Comparison of ENCODE assay signal across 11 mouse cellular contexts in genomic region chr5:99598470-99599110, GRCm38 (mm10).
A peak's percentile ranks its signal among the peaks of the same experiment; 100 is the strongest.
DNase-seq lines count a peak whose midpoint lies in the region; ATAC-seq and TF ChIP-seq lines count a peak whose summit lies in the region.
"Had no signal": no experiment of that assay in that cellular context is flagged by ENCODE, and none has a peak within 500 bp of the region (broad histone marks: within the 10 kb centered on the region; RNA-seq: fewer than 3 reads in every experiment).

No protein-coding gene starts in this region.

- WGBS in midbrain, embryonic 15.5 days: 62% methylated on average over 10 of the region's 10 CpGs

- H3K4me3 ChIP-seq in layer of hippocampus, adult 2 months: no peak overlapping the region
- H3K4me3 ChIP-seq in cortical plate, adult 2 months (ENCODE audit: insufficient read depth, low read length): no peak overlapping the region
- no peak overlapping the region for H3K4me3 ChIP-seq in midbrain, embryonic 15.5 days
- H3K4me3 ChIP-seq: liver, embryonic 15.5 days had no signal

- no peaks in the 10 kb centered on the region for H3K27me3 ChIP-seq in midbrain, embryonic 15.5 days (replicated peaks)
- H3K27me3 ChIP-seq: liver, embryonic 15.5 days had no signal

- H3K36me3 ChIP-seq in midbrain, embryonic 15.5 days (replicated peaks): no peaks in the 10 kb centered on the region
- H3K36me3 ChIP-seq: liver, embryonic 15.5 days had no signal

- H3K27ac ChIP-seq in layer of hippocampus, adult 2 months: no peak overlapping the region
- H3K27ac ChIP-seq in cortical plate, adult 2 months (ENCODE audit: insufficient read depth, low read length): peak overlapping the region; percentile 55; the same call in 1 of the 2 replicates
- H3K27ac ChIP-seq in midbrain, embryonic 15.5 days: peak overlapping the region; percentile 44
- H3K27ac ChIP-seq: liver, embryonic 15.5 days had no signal

- DNase-seq in embryo, embryonic 11 days: peak; percentile 35
- no peak for DNase-seq in embryo, embryonic 9.5 days (ENCODE audit: extremely low spot score)
- peak in 1 of 2 experiments; percentile 22 for DNase-seq in layer of hippocampus, adult 2 months (ENCODE audit: low spot score in 2 of 2)
- no peak for DNase-seq in layer of hippocampus, postnatal 25 days (ENCODE audit: extremely low spot score in 1 of 2, low spot score in 1 of 2)
- no peak for DNase-seq in ovary, postnatal 10 days (ENCODE audit: low spot score)
- DNase-seq in spleen, postnatal 14 days (ENCODE audit: low spot score in 2 of 2): no peak
- DNase-seq: spleen, adult 18-20 months had no signal

- H3K9ac ChIP-seq in midbrain, embryonic 15.5 days: no peak overlapping the region
- H3K9ac ChIP-seq: liver, embryonic 15.5 days had no signal

- no peak overlapping the region for H3K4me2 ChIP-seq in midbrain, embryonic 15.5 days
- H3K4me2 ChIP-seq: heart, embryonic 11.5 days; liver, embryonic 15.5 days had no signal

- TF ChIP-seq POLR2A in cortical plate, adult 2 months (IDR thresholded peaks at IDR 0.05; ENCODE audit: extremely low read depth, insufficient read depth, low read length): no peak

- H3K4me1 ChIP-seq in cortical plate, adult 2 months (ENCODE audit: control insufficient read depth, insufficient read depth, low read length): peaks cover 7% of the 10 kb centered on the region
- H3K4me1 ChIP-seq in midbrain, embryonic 15.5 days: peaks cover 24% of the 10 kb centered on the region
- H3K4me1 ChIP-seq: liver, embryonic 15.5 days had no signal

- no peaks in the 10 kb centered on the region for H3K9me3 ChIP-seq in midbrain, embryonic 15.5 days
- H3K9me3 ChIP-seq: liver, embryonic 15.5 days had no signal

- peak; percentile 47 for TF ChIP-seq CTCF in layer of hippocampus, adult 2 months (conservative IDR thresholded peaks at IDR 0.05)
- no peak for TF ChIP-seq CTCF in cortical plate, adult 2 months (IDR thresholded peaks at IDR 0.05; ENCODE audit: extremely low read depth, insufficient read depth, low read length)

- peak; percentile 69; the same call in 1 of the 2 replicates for ATAC-seq in midbrain, embryonic 15.5 days (replicated peaks)
